Mouse (Mus musculus) intestine, embryonic 16.5 days (tissue): ENCODE measurements around the gene Brap. TPM values are rescaled to one million over a fixed set of nuclear protein-coding genes. Genes with fewer than 3 reads are reported as not detected.

ENCODE experiments used
- ATAC-seq: fragments of 200-750 bp; cut with Nextera tagmentation; 2 replicates; pipeline ENCODE4 v1.8.0; 2017; ENCODE audit warnings: moderate TSS enrichment, moderate library complexity
- H3K27ac ChIP-seq: fragments of 300-500 bp; sonication (generic); 2 replicates; pipeline ENCODE4 v1.5.1; 2014; ENCODE audit warnings: mild to moderate bottlenecking, low read length
- H3K27me3 ChIP-seq: fragments of 300-500 bp; sonication (generic); replicated peaks from 2 replicates; pipeline ENCODE4 v1.6.1; 2014; ENCODE audit warnings: low read length, control low read depth, mixed read lengths; ENCODE audit not compliant: control insufficient read depth, insufficient read depth
- H3K36me3 ChIP-seq: fragments of 300-500 bp; sonication (generic); 2 replicates; pipeline ENCODE4 v1.6.1; 2014; ENCODE audit warnings: low read length, control low read depth; ENCODE audit not compliant: control insufficient read depth, insufficient read depth
- H3K4me1 ChIP-seq: fragments of 300-500 bp; sonication (generic); 2 replicates; pipeline ENCODE4 v1.6.1; 2014; ENCODE audit warnings: low read length, control low read depth, mixed read lengths; ENCODE audit not compliant: control insufficient read depth, insufficient read depth
- H3K4me2 ChIP-seq: fragments of 300-500 bp; sonication (generic); 2 replicates; pipeline ENCODE4 v1.6.1; 2014; ENCODE audit warnings: low read depth, low read length, control low read depth
- H3K4me3 ChIP-seq: fragments of 300-500 bp; sonication (generic); 2 replicates; pipeline ENCODE4 v1.5.1; 2014; ENCODE audit warnings: mild to moderate bottlenecking, low read length
- H3K9ac ChIP-seq: fragments of 300-500 bp; sonication (generic); 2 replicates; pipeline ENCODE4 v1.6.1; 2014; ENCODE audit warnings: low read depth, low read length
- H3K9me3 ChIP-seq: fragments of 300-500 bp; sonication (generic); 2 replicates; pipeline ENCODE4 v1.6.1; 2016; ENCODE audit warnings: low read length, control low read depth; ENCODE audit not compliant: control insufficient read depth
- WGBS: fragments of 180-500 bp; shearing (Covaris S2); extraction: QIAGEN DNeasy Blood & Tissue Kit; methylation state at CpG from one replicate; pipeline ENCODE4 v1.1.7; 2014; 5-methylcytosine and 5-hydroxymethylcytosine counted together
- polyA plus RNA-seq: library from polyadenylated mRNA; unstranded; fragments of >200 nt; fragmentation: Nextera tagmentation; extraction: Ambion mirVana; gene quantifications from 2 replicates; pipeline ENCODE4 v1.2.1, GENCODE M21; 2015

Brap gene
- polyA plus RNA-seq, 1 experiment from 2014 or later: 26.4 TPM

DNA sequence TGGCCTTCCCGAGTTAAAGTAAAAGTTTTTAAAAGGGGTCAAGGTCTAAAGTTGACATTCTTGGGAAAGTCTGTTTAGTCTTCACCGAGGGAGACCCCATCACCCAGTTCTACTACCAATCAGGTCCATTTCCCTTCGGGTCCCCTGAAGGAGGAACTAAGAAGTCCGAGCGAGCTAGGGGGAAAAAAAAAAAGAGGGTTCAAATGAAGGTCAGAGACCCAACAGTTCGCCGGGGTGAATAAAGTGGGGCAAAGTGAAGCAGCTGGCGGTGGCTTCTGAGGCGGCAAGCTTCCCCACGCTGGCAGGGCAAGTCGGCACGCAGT lies 50.4 kb downstream of the Brap start:
- whole genome bisulfite sequencing: under 1% methylated on average over 12 of the region's 12 CpGs
- no peak; the same call in 1 of the 2 replicates for ATAC-seq

DNA sequence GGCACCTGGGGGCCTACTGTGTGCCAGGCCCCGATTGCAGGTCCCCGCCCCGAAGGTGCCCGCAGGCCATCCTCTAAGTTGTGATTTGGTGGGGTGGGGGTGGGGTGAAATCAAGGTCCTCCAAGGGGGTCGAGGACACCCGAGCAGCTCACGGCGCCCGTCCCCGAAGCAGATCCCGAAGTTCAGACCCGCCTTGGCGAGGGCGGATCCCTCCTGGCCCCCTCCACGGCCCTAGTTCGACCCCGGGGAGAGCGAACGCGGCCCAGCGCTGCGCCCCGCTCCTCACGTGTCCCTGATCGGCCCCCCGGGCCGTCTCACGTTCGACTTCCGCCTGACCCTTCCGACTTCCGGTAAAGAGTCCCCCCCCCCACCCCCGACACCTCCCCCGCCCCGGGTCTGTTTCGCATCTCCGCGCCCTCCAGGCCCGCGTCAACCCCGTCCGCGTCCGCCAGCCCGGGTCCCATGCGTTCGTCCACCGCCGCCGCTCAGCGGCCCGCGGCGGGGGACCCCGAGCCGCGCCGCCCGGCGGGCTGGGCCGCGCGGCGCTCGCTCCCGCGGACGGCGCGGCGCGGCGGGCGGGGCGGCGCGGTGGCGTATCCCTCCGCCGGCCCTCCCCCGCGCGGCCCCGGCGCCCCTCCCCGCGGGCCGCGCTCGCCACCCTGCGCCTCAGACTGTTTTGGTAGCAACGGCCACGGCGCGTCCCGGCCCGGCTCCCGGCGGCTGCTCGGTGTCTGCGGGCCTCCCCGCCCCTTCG lies 51.0 kb downstream of the Brap start, which contains the start of gene Atxn2:
Gene Atxn2 (plus strand): TSS at position 164 of the 754 bp plus-strand sequence.
- Histone ChIP-seq H3K9me3 (no peaks in the 10 kb centered on the region), H3K4me3 (peak within 1 kb of the TSS; percentile 98), H3K27me3 (no peaks in the 10 kb centered on the region), H3K4me1 (peaks cover 29% of the 10 kb centered on the region), H3K36me3 (no peaks in the 10 kb centered on the region), H3K4me2 (peak within 1 kb of the TSS; percentile 86), H3K9ac (peak within 1 kb of the TSS; percentile 98), H3K27ac (peak within 1 kb of the TSS; percentile 97)
- WGBS: under 1% methylated on average over 77 of the region's 103 CpGs
- peak; percentile 81 for ATAC-seq

More for the DNA sequence above, 50.4 kb downstream of the Brap start:
- no peaks in the 10 kb centered on the region for H3K9me3 ChIP-seq
- no peaks in the 10 kb centered on the region for H3K27me3 ChIP-seq
- no peaks in the 10 kb centered on the region for H3K36me3 ChIP-seq
- peak overlapping the region; percentile 98 for H3K4me3 ChIP-seq
- H3K9ac ChIP-seq: peak overlapping the region; percentile 98
- H3K27ac ChIP-seq: peak overlapping the region; percentile 97
- H3K4me1 ChIP-seq: peaks cover 25% of the 10 kb centered on the region
- peak overlapping the region; percentile 69 for H3K4me2 ChIP-seq

DNA sequence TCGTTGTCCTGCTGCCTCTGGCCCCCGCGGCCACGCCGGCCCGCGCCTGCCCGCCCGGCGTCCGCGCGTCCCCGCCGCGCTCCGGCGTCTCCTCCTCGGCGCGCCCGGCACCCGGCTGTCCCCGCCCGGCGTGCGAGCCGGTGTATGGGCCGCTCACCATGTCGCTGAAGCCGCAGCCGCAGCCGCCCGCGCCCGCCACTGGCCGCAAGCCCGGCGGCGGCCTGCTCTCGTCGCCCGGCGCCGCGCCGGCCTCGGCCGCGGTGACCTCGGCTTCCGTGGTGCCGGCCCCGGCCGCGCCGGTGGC lies 51.5 kb downstream of the Brap start:
- peak overlapping the region; percentile 98 for H3K4me3 ChIP-seq
- WGBS: under 1% methylated on average over 50 of the region's 57 CpGs
- H3K4me1 ChIP-seq: peaks cover 32% of the 10 kb centered on the region
- H3K9ac ChIP-seq: peak overlapping the region; percentile 98
- no peaks in the 10 kb centered on the region for H3K27me3 ChIP-seq
- peak; percentile 45 for ATAC-seq
- peak overlapping the region; percentile 97 for H3K27ac ChIP-seq
- no peaks in the 10 kb centered on the region for H3K36me3 ChIP-seq
- peak overlapping the region; percentile 86 for H3K4me2 ChIP-seq
- no peaks in the 10 kb centered on the region for H3K9me3 ChIP-seq

DNA sequence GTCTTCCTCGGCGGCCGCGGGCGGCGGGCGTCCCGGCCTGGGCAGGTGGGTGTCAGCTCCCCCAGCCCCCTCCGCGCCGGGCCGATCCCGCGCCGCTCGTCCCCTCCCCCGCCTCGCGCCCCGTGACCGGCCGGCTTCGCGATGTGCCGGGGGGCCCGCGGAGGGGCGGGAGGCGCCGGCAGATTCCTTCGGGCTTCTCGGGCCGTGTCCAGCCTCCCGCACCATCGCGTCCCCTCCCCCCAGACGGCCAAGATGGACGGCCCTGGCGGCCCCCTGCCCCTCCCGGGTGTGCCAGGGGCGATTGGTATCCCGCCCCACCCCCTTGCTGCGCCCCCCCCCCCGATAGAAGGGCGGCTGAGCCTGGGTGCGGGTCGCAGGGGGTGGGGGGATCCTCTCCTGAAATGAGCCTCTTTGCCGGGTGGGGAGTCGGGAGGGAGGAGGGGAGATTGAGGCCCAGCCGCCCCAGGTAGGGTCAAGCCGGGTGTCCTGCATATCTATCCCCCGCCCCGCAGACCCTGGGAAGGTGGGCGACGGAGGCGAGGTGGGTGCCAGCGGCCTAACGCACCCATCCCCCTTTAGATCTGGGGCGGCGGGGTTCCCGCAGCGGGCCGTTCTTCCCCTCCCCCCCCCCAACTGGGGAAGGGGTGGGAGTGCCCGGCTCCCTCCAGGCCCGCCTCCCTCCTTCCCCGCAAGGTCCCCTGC lies 52.0 kb downstream of the Brap start:
- Histone ChIP-seq H3K4me1 (peaks cover 32% of the 10 kb centered on the region), H3K36me3 (no peaks in the 10 kb centered on the region), H3K9me3 (no peaks in the 10 kb centered on the region), H3K27me3 (no peaks in the 10 kb centered on the region), H3K4me3 (peak overlapping the region; percentile 98), H3K4me2 (peak overlapping the region; percentile 86), H3K9ac (peak overlapping the region; percentile 98), H3K27ac (peak overlapping the region; percentile 97)
- WGBS: under 1% methylated on average over 49 of the region's 66 CpGs
- ATAC-seq: peak; percentile 24

DNA sequence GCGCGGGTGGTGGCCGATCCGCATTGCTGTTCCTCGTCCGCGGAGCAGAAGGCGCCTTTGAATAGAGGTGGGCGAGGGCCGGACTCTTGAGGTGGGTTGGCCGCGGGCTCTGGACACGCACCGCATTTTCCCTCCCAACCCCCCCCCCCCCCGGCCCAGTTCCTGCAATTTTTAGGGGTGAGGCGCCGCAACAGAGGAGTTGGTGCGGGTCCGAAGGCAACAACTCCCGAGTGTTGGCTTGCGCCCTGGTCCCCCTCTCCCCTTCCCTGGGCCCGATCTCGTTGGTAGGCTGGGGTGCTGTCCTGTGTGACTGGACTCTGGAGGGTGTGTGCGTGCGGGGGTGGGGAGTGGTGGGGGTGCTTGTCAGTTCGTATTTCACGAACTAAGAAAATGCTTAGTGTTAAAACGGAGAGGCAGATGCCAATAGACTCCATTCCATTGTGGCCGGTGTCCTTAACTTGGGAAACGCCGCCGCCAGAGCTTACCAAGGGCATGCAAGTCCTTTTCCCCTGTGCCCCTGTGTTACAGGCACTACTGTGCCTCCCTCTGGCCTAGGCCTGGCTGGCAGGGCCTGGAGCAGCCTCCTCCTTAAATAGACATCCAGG lies 52.7 kb downstream of the Brap start:
- Histone ChIP-seq H3K9ac (peak overlapping the region; percentile 98), H3K36me3 (no peaks in the 10 kb centered on the region), H3K27ac (peak overlapping the region; percentile 97), H3K9me3 (no peaks in the 10 kb centered on the region), H3K4me3 (peak overlapping the region; percentile 98), H3K27me3 (no peaks in the 10 kb centered on the region), H3K4me2 (peak overlapping the region; percentile 86), H3K4me1 (peaks cover 32% of the 10 kb centered on the region)
- WGBS: under 1% methylated on average over 29 of the region's 32 CpGs
- peak; percentile 43 for ATAC-seq

DNA sequence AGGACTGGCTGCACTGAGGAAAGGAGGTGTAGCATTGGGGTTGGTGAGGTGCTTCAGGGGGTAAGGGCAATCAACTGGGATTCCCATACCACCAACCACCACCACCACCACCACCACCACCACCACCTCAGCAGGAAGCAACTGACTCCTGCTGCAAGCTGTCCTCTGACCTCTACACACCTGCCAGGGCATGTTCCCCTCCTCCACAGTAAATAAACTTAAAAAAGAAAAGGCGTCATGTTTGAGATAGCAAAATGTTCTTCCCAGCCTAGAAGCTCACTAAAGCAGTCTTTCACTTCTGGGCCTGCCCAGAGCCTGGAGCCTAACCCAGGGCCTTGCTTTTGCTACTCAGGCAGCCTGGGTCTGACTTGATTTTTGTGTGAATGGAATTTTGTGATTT lies 54.0 kb downstream of the Brap start:
- Histone ChIP-seq H3K4me1 (peaks cover 35% of the 10 kb centered on the region), H3K9me3 (no peaks in the 10 kb centered on the region), H3K4me2 (peak overlapping the region; percentile 86), H3K4me3 (peak overlapping the region; percentile 14; the same call in 1 of the 2 replicates), H3K9ac (no peak overlapping the region), H3K27me3 (no peaks in the 10 kb centered on the region), H3K27ac (peak overlapping the region; percentile 28; the same call in 1 of the 2 replicates), H3K36me3 (no peaks in the 10 kb centered on the region)
- whole genome bisulfite sequencing: 72% methylated on average over 1 of the region's 1 CpGs
- no peak for ATAC-seq

DNA sequence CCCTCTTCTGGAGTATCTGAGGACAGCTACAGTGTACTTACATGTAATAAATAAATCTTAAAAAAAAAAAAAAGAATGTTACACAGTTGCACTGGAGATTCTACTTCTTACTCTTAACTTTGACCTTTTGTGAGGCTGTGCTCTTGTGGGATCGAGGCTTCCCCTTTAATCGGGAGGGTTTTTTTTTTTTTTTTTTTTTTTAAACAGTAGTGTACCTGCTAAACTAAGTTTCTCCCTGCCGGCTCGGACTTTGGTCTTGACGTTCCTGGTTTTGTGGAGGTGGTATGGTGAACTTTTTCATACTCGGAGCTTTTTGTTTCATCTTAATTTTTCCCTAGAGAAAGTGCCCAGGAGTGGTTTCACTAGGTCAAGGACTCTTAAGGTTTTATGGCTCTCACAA lies 54.6 kb downstream of the Brap start:
- Histone ChIP-seq H3K9ac (no peak overlapping the region), H3K4me3 (no peak overlapping the region), H3K4me2 (no peak overlapping the region), H3K27me3 (no peaks in the 10 kb centered on the region), H3K4me1 (peaks cover 38% of the 10 kb centered on the region), H3K9me3 (no peaks in the 10 kb centered on the region), H3K36me3 (no peaks in the 10 kb centered on the region), H3K27ac (no peak overlapping the region)
- WGBS: 58% methylated on average over 6 of the region's 6 CpGs
- no peak for ATAC-seq

DNA sequence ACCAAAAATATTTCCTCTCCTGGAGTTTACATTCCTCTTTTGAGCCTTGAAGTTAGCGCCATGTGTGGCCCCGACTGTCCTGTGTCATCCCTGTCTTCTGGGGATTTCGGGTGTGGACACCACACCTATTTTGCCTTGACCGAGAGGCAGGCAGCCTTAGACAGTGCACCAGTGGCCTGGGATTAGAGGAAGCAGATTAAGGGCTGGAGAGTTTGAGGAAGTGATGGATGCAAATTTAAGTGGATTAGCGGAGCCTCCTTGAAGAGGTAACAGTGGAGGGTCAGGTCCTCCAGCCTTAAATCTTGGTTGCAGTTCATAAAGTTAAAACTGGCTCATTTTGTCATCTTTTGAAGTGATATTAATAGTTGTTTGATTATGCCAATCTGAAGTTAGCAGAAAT lies 58.1 kb downstream of the Brap start:
- Histone ChIP-seq H3K27me3 (no peaks in the 10 kb centered on the region), H3K4me1 (peaks cover 46% of the 10 kb centered on the region), H3K9me3 (no peaks in the 10 kb centered on the region), H3K36me3 (no peaks in the 10 kb centered on the region), H3K4me2 (no peak overlapping the region), H3K9ac (no peak overlapping the region), H3K4me3 (no peak overlapping the region), H3K27ac (no peak overlapping the region)
- ATAC-seq: no peak
- WGBS: 76% methylated on average over 5 of the region's 5 CpGs

DNA sequence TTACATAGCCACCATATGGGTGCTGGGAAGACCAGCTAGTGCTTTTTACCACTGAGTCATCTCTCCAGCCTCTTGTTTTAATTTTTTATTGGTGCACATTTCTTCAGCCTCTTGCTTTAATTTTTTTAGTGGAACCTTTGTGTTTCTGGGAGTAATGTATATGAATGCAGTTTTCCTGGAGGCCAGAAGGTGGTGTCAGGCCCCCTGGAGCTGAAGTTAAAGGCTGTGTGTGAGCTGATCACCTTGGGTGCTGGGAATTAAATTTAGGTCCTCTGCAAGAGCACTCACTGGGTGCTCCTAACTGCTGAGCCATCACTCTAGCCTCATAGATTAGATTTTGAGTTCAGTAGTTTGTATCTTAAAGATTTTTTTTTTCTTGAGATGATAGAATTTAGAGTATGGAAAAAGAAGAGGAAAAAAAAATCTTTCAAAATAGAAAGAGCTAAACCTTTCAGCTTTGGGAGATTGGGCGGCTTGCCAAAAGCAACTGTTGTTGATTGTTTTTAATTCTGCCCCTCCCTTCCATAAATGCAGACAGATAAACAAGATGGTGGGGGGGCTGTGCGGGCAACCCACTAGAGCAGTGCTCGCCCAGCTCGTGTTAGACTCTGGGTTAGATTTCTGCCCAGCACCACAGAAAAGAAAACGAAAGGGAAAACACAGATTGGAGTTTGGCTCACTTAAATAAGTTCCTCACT lies 60.7 kb downstream of the Brap start:
- H3K27me3 ChIP-seq: no peaks in the 10 kb centered on the region
- no peak for ATAC-seq
- no peak overlapping the region for H3K9ac ChIP-seq
- H3K4me1 ChIP-seq: peaks cover 33% of the 10 kb centered on the region
- no peaks in the 10 kb centered on the region for H3K36me3 ChIP-seq
- no peak overlapping the region for H3K4me3 ChIP-seq
- no peaks in the 10 kb centered on the region for H3K9me3 ChIP-seq
- H3K27ac ChIP-seq: no peak overlapping the region
- 88% methylated on average over 5 of the region's 5 CpGs for WGBS
- no peak overlapping the region for H3K4me2 ChIP-seq
